Mouse (Mus musculus): ENCODE data around the gene Pgbd1. TPM values are rescaled to one million over a fixed set of nuclear protein-coding genes. Genes with fewer than 3 reads are reported as not detected.

Pgbd1 gene
- polyA plus RNA-seq, 1 experiment = not detected

DNA sequence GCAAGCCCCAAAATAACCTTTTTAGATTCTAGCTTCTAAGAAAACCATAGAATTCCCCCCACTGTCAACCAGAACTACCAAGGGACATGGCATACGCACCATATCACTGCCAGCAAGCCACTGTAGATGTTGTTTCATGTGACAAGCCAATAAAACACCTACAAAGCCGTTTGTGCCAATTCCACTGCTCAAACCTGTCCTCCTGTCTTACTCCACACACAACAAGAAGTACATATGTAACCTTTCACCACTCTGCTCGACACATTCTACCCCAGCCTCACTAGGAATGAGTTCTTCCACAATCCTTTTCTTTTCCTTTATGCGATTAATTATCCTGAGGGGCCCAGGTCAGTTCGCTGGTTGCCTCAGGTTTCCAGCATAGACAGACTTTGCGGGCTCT lies 45.2 kb downstream of the Pgbd1 start:
- WGBS = 92% methylated on average over 6 of the region's 6 CpGs
- TF ChIP-seq CTCF (IDR thresholded peaks at IDR 0.05; ENCODE audit: control insufficient read depth, insufficient read depth, low read length) = no peak
- TF ChIP-seq POLR2A (IDR thresholded peaks at IDR 0.05; ENCODE audit: borderline replicate concordance, control insufficient read depth, low read depth, low read length) = no peak

DNA sequence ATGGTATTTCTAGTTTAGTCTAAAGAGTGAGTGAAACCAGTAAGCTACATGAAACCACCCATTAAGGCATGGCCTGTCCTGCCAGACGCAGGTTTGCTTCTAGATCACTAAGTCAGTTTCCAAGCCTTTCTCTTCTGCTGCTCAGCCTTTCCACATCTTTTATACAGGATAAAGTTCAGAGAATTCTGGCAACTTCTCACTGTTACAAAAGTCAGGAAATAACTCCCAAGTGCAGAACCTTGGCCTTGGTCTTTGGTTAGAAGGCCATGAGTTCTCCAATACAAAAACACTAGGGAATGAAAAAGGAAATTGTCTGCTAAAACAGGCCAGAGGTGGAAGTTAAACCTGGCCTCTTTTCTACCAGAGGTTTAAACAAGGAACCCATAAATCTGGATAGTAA lies 45.6 kb downstream of the Pgbd1 start:
- TF ChIP-seq CTCF (IDR thresholded peaks at IDR 0.05; ENCODE audit: control insufficient read depth, insufficient read depth, low read length) = no peak
- TF ChIP-seq POLR2A (IDR thresholded peaks at IDR 0.05; ENCODE audit: borderline replicate concordance, control insufficient read depth, low read depth, low read length) = no peak
- 84% methylated on average over 1 of the region's 1 CpGs for WGBS
- H3K4me1 ChIP-seq (ENCODE audit: control insufficient read depth, insufficient read depth, low read length) = no peaks in the 10 kb centered on the region
- no peak overlapping the region for H3K4me3 ChIP-seq (replicated peaks; ENCODE audit: control insufficient read depth, low read depth, low read length)
- H3K27ac ChIP-seq (ENCODE audit: control insufficient read depth, insufficient read depth, low read depth, low read length, poor library complexity) = no peak overlapping the region

More for the DNA sequence above, 45.2 kb downstream of the Pgbd1 start:
- no peak overlapping the region for H3K4me3 ChIP-seq (replicated peaks; ENCODE audit: control insufficient read depth, low read depth, low read length)
- no peaks in the 10 kb centered on the region for H3K4me1 ChIP-seq (ENCODE audit: control insufficient read depth, insufficient read depth, low read length)
- H3K27ac ChIP-seq (ENCODE audit: control insufficient read depth, insufficient read depth, low read depth, low read length, poor library complexity) = no peak overlapping the region

DNA sequence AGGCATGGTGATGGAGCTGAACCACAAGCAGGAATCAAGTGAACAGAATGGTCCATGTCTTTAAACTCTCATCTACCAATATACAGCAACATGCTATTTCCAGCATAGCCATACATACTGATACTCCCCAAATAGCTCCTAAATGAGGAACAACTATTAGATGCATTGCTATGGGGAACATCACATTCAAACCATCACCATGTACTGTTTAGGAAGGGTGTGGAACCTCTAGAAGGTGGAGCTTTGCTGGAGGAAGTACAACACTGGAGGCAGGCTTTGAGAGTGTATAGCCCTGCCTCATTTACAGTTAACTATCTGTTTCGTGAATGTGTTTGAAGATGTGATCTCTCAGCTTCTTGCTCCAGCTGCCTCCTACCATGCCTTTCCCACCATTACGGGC lies 63.1 kb downstream of the Pgbd1 start:
- no peak overlapping the region for H3K4me3 ChIP-seq (replicated peaks; ENCODE audit: control insufficient read depth, low read depth, low read length)
- no peak overlapping the region for H3K27ac ChIP-seq (ENCODE audit: control insufficient read depth, insufficient read depth, low read depth, low read length, poor library complexity)
- no peaks in the 10 kb centered on the region for H3K4me1 ChIP-seq (ENCODE audit: control insufficient read depth, insufficient read depth, low read length)
- WGBS = 78% methylated on average over 2 of the region's 2 CpGs
- TF ChIP-seq CTCF (IDR thresholded peaks at IDR 0.05; ENCODE audit: control insufficient read depth, insufficient read depth, low read length) = no peak
- no peak for TF ChIP-seq POLR2A (IDR thresholded peaks at IDR 0.05; ENCODE audit: borderline replicate concordance, control insufficient read depth, low read depth, low read length)

DNA sequence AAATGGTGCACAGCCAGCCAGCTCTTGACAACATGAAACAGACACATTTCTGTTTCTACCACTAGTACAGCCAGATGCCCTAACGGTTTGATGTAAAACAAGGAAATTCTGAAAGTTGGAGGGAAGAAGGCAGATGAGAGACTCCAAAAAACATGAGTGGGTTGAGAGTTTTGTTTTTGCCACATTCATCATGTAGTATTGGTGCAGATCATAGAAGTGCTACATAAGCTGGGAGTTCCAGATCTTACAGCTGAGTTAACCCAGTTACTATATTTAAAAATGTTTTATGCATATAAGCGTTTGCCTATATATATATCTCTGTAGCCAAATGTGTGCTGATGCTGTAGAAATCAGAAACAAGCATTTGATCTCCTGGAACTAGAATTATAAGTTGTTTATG lies 68.2 kb downstream of the Pgbd1 start:
- H3K27ac ChIP-seq (ENCODE audit: control insufficient read depth, insufficient read depth, low read depth, low read length, poor library complexity) = no peak overlapping the region
- TF ChIP-seq CTCF (IDR thresholded peaks at IDR 0.05; ENCODE audit: control insufficient read depth, insufficient read depth, low read length) (no peak), POLR2A (IDR thresholded peaks at IDR 0.05; ENCODE audit: borderline replicate concordance, control insufficient read depth, low read depth, low read length) (no peak)
- no peaks in the 10 kb centered on the region for H3K4me1 ChIP-seq (ENCODE audit: control insufficient read depth, insufficient read depth, low read length)
- H3K4me3 ChIP-seq (replicated peaks; ENCODE audit: control insufficient read depth, low read depth, low read length) = no peak overlapping the region
- WGBS = 85% methylated on average over 2 of the region's 2 CpGs

Other genes with a start within 250 kb of the Pgbd1 start
- gene Gpx5, start 148.3 kb downstream of the Pgbd1 start, polyA plus RNA-seq (2011; ENCODE audit: insufficient read depth, insufficient read length, low replicate concordance, missing spikeins) = not detected in 2 replicates
- not detected in 2 replicates for gene Gpx6, start 128.9 kb downstream of the Pgbd1 start, polyA plus RNA-seq (2011; ENCODE audit: insufficient read depth, insufficient read length, low replicate concordance, missing spikeins)
- not detected in 2 replicates for gene Olfr1367, start 94.1 kb downstream of the Pgbd1 start, polyA plus RNA-seq (2011; ENCODE audit: insufficient read depth, insufficient read length, low replicate concordance, missing spikeins)
- 3.7 and 5.9 TPM in 2 replicates for gene Zscan12, start 78.2 kb downstream of the Pgbd1 start, polyA plus RNA-seq (2011; ENCODE audit: insufficient read depth, insufficient read length, low replicate concordance, missing spikeins)
- 17.1 and 25.5 TPM in 2 replicates for gene Zkscan3, start 38.3 kb downstream of the Pgbd1 start, polyA plus RNA-seq (2011; ENCODE audit: insufficient read depth, insufficient read length, low replicate concordance, missing spikeins)
- 8.0 and 14.1 TPM in 2 replicates for gene Zscan26, start 12.7 kb upstream of the Pgbd1 start, polyA plus RNA-seq (2011; ENCODE audit: insufficient read depth, insufficient read length, low replicate concordance, missing spikeins)
- 0.66 TPM in 1 of 2 replicates, not detected in the other for gene Nkapl, start 27.5 kb upstream of the Pgbd1 start, polyA plus RNA-seq (2011; ENCODE audit: insufficient read depth, insufficient read length, low replicate concordance, missing spikeins)
- gene Zkscan4, start 37.8 kb upstream of the Pgbd1 start, polyA plus RNA-seq (2011; ENCODE audit: insufficient read depth, insufficient read length, low replicate concordance, missing spikeins) = not detected in 2 replicates
- not detected in 2 replicates for gene Gm10065, start 38.4 kb upstream of the Pgbd1 start, polyA plus RNA-seq (2011; ENCODE audit: insufficient read depth, insufficient read length, low replicate concordance, missing spikeins)
- 1.6 TPM in 1 of 2 replicates, not detected in the other for gene AK157302, start 54.2 kb upstream of the Pgbd1 start, polyA plus RNA-seq (2011; ENCODE audit: insufficient read depth, insufficient read length, low replicate concordance, missing spikeins)
- gene Gm11273, start 60.4 kb upstream of the Pgbd1 start, polyA plus RNA-seq (2011; ENCODE audit: insufficient read depth, insufficient read length, low replicate concordance, missing spikeins) = 14.1 TPM in 1 of 2 replicates, not detected in the other
- gene Zkscan8, start 90.1 kb upstream of the Pgbd1 start, polyA plus RNA-seq (2011; ENCODE audit: insufficient read depth, insufficient read length, low replicate concordance, missing spikeins) = 2.1 and 6.4 TPM in 2 replicates
- gene Olfr1366, start 101.8 kb upstream of the Pgbd1 start, polyA plus RNA-seq (2011; ENCODE audit: insufficient read depth, insufficient read length, low replicate concordance, missing spikeins) = not detected in 2 replicates
- 0.90 and 1.00 TPM in 2 replicates for gene Olfr1535, start 118.8 kb upstream of the Pgbd1 start, polyA plus RNA-seq (2011; ENCODE audit: insufficient read depth, insufficient read length, low replicate concordance, missing spikeins)
- gene Olfr1364, start 140.7 kb upstream of the Pgbd1 start, polyA plus RNA-seq (2011; ENCODE audit: insufficient read depth, insufficient read length, low replicate concordance, missing spikeins) = not detected in 2 replicates
- gene Olfr1362, start 173.0 kb upstream of the Pgbd1 start, polyA plus RNA-seq (2011; ENCODE audit: insufficient read depth, insufficient read length, low replicate concordance, missing spikeins) = not detected in 2 replicates
- gene Olfr11, start 201.5 kb upstream of the Pgbd1 start, polyA plus RNA-seq (2011; ENCODE audit: insufficient read depth, insufficient read length, low replicate concordance, missing spikeins) = not detected in 2 replicates
- not detected in 2 replicates for gene Olfr1361, start 222.3 kb upstream of the Pgbd1 start, polyA plus RNA-seq (2011; ENCODE audit: insufficient read depth, insufficient read length, low replicate concordance, missing spikeins)
- not detected in 2 replicates for gene Olfr1360, start 236.3 kb upstream of the Pgbd1 start, polyA plus RNA-seq (2011; ENCODE audit: insufficient read depth, insufficient read length, low replicate concordance, missing spikeins)